Mouse (Mus musculus): ENCODE data around the gene Suclg1. TPM values are rescaled to one million over a fixed set of nuclear protein-coding genes. Genes with fewer than 3 reads are reported as not detected.

Suclg1 gene
- total RNA-seq (2017) = 87.5 and 107 TPM in 2 replicates

DNA sequence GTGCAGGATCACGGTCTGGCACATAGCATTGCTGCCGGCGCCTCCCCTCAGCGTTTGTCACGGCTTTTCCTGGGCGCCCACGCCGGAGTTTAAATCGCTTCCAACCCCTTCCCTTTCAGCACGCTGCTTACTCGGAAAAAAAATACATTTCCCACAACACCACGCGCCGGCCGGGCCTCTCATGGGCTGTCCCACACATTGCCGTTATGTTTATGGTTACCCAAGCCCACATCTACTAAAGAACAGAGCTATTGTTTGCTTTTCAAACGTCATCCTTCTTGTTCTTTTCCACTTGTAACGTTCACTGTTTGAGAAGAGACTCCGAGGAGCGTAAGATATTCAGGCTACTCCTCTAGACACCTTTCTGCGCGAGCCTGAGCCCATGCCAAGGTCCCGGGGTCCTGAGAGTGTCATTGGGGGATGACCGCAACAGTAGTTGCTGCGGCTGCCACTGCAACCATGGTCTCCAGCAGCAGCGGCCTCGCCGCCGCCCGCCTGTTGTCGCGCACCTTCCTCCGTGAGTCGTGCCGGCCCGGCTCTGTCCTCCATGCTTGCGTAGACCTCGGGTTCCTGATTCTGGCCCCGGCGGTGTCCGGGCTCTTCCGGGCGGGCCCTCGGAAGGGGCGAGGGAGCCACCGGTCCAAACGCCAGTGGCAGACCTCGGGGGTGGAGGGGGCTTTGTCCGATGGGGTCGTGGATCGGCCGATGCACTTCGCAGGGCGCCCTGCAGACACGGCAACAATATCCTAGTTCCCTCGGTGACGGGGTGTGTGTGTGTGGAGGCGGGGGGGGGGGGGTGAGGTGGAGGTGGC lies at the start of gene Suclg1:
TSS of gene Suclg1 (plus strand) at position 146 of the 812 bp plus-strand sequence.
- ATAC-seq (replicated peaks in 1 of 2; ENCODE audit: insufficient read depth in 1 of 2, low FRiP score in 2 of 2, low TSS enrichment in 1 of 2, low read depth in 1 of 2, poor library complexity in 2 of 2, severe bottlenecking in 2 of 2) = peak; percentile 93 to 95

- ATAC-seq (replicated peaks in 1 of 2; ENCODE audit: insufficient read depth in 1 of 2, low FRiP score in 2 of 2, low TSS enrichment in 1 of 2, low read depth in 1 of 2, poor library complexity in 2 of 2, severe bottlenecking in 2 of 2) = no peak
Observed at GRCm38 (mm10) chr6:73203724-73204123, 44.5 kb upstream of the Suclg1 start.

DNA sequence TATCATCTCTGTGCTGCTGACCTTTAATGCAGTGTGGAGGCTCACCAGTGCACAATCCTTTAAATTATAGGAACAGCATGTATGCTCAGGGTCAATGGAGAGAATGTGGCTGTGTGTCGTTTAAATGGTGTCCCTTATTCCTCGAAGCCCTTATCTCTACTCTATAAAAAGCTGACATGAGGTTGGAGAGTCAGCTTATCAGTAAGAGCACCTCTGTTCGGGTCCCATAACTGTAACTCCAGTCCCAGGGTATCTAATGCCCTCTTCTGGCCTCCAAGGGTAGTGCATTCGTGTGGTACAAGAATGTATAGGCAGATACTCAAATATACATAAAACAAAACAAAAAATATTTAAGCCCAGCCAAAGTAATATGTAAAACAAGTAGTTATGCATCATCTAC lies 43.2 kb upstream of the Suclg1 start:
- no peak for ATAC-seq (replicated peaks in 1 of 2; ENCODE audit: insufficient read depth in 1 of 2, low FRiP score in 2 of 2, low TSS enrichment in 1 of 2, low read depth in 1 of 2, poor library complexity in 2 of 2, severe bottlenecking in 2 of 2)

GRCm38 (mm10) chr6:73209598-73209997 lies 38.6 kb upstream of the Suclg1 start:
- no peak for ATAC-seq (replicated peaks in 1 of 2; ENCODE audit: insufficient read depth in 1 of 2, low FRiP score in 2 of 2, low TSS enrichment in 1 of 2, low read depth in 1 of 2, poor library complexity in 2 of 2, severe bottlenecking in 2 of 2)

- peak; percentile 99 to 100 for ATAC-seq (replicated peaks in 1 of 2; ENCODE audit: insufficient read depth in 1 of 2, low FRiP score in 2 of 2, low TSS enrichment in 1 of 2, low read depth in 1 of 2, poor library complexity in 2 of 2, severe bottlenecking in 2 of 2)
Observed at GRCm38 (mm10) chr6:73210445-73210972, 37.7 kb upstream of the Suclg1 start.

- peak in 1 of 2 experiments; percentile 20 for ATAC-seq (replicated peaks in 1 of 2; ENCODE audit: insufficient read depth in 1 of 2, low FRiP score in 2 of 2, low TSS enrichment in 1 of 2, low read depth in 1 of 2, poor library complexity in 2 of 2, severe bottlenecking in 2 of 2)
Observed at GRCm38 (mm10) chr6:73211036-73211435, 37.1 kb upstream of the Suclg1 start.

- ATAC-seq (replicated peaks in 1 of 2; ENCODE audit: insufficient read depth in 1 of 2, low FRiP score in 2 of 2, low TSS enrichment in 1 of 2, low read depth in 1 of 2, poor library complexity in 2 of 2, severe bottlenecking in 2 of 2) = no peak
Observed at GRCm38 (mm10) chr6:73211602-73212001, 36.6 kb upstream of the Suclg1 start.

GRCm38 (mm10) chr6:73221189-73221957 lies 26.8 kb upstream of the Suclg1 start, which contains the start of gene Dnah6:
TSS of gene Dnah6 (minus strand) at chr6:73221651.
- peak; percentile 98 to 99 for ATAC-seq (replicated peaks in 1 of 2; ENCODE audit: insufficient read depth in 1 of 2, low FRiP score in 2 of 2, low TSS enrichment in 1 of 2, low read depth in 1 of 2, poor library complexity in 2 of 2, severe bottlenecking in 2 of 2)

DNA sequence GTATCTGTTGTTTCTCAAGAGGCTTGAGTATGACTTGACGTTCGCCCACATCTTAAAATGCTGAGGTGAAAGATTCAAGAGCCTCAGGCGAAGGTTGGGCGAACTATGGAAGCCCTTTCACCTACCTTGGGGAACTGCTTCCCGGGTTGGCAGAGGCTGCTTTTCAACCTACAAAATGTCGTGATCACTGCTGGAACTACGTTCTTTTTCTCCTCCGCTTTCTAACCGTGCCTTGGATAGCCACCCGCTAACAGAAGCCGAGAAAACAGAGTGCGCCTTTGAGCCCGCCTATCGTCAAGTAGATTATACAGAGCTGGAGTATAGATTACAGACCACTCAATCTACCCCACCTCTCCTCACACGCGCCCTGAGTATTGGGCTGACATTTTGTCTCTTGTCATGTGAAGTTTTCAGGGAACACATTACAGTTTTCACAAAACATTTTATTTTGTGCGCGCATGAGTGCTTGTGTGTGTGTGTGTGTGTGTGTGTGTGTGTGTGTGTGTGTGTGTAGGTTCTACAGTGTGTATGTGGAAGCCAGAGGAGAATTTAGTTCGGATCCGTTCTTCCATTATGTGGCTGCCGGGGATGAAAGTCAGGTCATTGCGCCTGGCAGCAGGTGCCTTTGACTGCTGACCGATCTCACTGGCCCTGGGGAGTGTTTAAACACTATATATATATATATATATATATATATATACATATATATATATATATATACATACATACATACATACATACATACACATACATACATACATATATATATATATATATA lies 26.0 kb upstream of the Suclg1 start:
- peak; percentile 44 to 56 for ATAC-seq (replicated peaks in 1 of 2; ENCODE audit: insufficient read depth in 1 of 2, low FRiP score in 2 of 2, low TSS enrichment in 1 of 2, low read depth in 1 of 2, poor library complexity in 2 of 2, severe bottlenecking in 2 of 2)

DNA sequence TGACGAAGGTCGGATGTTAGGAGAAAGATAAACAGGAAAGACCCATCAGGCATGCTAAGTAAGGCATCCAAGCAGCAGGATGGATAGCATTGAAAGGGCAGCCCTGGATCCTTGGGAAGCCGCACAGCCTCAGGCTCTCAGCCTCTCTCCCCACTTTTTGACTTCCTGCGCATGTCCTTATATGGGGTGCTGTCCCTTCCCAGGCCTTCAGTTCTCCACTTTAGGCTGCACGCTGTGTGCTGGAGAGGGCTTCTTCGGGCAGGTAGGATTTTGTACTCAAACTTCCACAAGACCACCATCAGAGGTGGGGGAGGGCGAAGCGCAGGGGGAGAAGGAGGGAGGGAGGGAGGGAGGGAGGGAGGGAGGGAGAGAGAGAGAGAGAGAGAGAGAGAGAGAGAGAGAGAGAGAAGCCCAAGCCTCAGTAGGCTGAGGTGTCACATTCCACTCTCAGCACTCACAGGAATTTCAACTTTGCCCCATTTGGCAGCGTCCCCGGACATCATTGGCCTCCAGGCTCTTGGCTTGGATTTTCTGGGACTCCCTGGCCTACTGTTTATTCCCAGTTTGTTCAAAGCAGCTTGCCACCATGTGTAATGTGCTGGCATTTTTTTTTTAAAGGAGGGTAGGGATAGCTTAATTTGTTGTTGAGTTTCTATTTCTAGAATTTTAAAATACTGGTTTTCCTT lies 25.2 kb upstream of the Suclg1 start:
- no peak for ATAC-seq (replicated peaks in 1 of 2; ENCODE audit: insufficient read depth in 1 of 2, low FRiP score in 2 of 2, low TSS enrichment in 1 of 2, low read depth in 1 of 2, poor library complexity in 2 of 2, severe bottlenecking in 2 of 2)

- ATAC-seq (replicated peaks in 1 of 2; ENCODE audit: insufficient read depth in 1 of 2, low FRiP score in 2 of 2, low TSS enrichment in 1 of 2, low read depth in 1 of 2, poor library complexity in 2 of 2, severe bottlenecking in 2 of 2) = no peak
Observed at GRCm38 (mm10) chr6:73227376-73228158, 20.6 kb upstream of the Suclg1 start.

DNA sequence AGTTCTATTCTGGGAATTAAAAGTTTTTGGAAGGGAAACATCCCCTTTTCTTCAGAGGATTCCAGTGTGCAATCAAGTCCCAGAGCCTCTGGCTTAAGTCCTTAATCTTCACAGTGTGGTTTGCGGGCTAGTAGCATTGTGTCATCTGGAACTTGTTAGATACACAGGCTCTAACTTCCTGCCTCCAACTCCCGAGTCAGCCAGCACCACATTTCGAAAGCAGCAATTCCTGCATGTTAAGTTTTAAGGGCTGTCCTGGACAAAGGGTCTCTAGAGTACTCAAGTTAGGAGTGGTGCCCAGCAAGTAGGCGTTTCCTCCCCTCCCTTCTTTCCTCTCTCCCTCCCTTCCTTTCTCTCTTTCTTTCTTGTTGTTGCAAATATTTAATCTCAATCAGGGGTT lies 19.8 kb upstream of the Suclg1 start:
- peak; percentile 75 to 86; a peak in 3 of 4 replicates for ATAC-seq (replicated peaks in 1 of 2; ENCODE audit: insufficient read depth in 1 of 2, low FRiP score in 2 of 2, low TSS enrichment in 1 of 2, low read depth in 1 of 2, poor library complexity in 2 of 2, severe bottlenecking in 2 of 2)

DNA sequence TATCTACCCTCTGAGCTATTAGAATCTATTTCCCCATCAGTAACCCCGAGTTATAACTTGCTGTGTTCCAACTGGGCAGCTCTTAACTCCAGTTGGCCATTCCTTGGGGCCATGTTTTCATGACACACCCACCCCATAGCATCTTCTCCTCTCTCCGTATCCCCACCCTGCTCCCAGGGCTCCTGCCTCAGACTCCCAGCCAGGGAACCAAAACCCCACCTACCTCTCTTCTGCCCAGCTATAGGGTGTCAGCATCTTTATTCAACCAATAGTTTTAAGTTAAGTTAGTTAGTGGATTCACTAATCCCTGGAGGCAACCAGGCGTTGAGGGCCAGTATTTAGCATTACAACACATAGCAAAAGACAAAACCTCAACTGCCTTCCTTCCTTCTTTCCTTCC lies 19.3 kb upstream of the Suclg1 start:
- ATAC-seq (replicated peaks in 1 of 2; ENCODE audit: insufficient read depth in 1 of 2, low FRiP score in 2 of 2, low TSS enrichment in 1 of 2, low read depth in 1 of 2, poor library complexity in 2 of 2, severe bottlenecking in 2 of 2) = no peak

GRCm38 (mm10) chr6:73232152-73232584 lies 16.0 kb upstream of the Suclg1 start:
- ATAC-seq (replicated peaks in 1 of 2; ENCODE audit: insufficient read depth in 1 of 2, low FRiP score in 2 of 2, low TSS enrichment in 1 of 2, low read depth in 1 of 2, poor library complexity in 2 of 2, severe bottlenecking in 2 of 2) = no peak

DNA sequence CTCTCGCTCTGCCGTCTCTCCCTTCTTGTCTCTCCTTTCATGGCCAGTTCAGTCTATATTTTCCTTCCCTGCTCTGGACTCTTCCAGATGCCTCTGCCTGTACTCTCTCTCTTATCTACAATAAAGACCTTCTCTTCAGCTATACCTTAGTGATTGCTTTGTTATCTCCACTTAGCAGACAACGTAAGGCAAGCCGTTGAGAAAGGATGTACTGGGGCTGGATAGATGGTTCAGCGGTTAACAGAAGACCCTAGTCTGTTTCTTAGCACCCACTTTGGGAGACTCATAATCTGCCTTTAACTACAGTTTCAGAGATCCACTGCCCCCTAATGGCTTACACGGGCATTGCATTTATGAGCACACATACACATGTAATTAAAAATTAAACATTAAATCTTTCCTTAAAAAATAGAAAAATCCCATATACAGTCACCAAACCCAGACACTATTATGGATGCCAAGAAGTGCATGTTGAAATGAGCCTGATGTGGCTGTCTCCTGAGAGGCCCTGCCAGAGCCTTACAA lies 14.9 kb upstream of the Suclg1 start:
- ATAC-seq (replicated peaks in 1 of 2; ENCODE audit: insufficient read depth in 1 of 2, low FRiP score in 2 of 2, low TSS enrichment in 1 of 2, low read depth in 1 of 2, poor library complexity in 2 of 2, severe bottlenecking in 2 of 2) = no peak; a peak in 1 of 4 replicates

DNA sequence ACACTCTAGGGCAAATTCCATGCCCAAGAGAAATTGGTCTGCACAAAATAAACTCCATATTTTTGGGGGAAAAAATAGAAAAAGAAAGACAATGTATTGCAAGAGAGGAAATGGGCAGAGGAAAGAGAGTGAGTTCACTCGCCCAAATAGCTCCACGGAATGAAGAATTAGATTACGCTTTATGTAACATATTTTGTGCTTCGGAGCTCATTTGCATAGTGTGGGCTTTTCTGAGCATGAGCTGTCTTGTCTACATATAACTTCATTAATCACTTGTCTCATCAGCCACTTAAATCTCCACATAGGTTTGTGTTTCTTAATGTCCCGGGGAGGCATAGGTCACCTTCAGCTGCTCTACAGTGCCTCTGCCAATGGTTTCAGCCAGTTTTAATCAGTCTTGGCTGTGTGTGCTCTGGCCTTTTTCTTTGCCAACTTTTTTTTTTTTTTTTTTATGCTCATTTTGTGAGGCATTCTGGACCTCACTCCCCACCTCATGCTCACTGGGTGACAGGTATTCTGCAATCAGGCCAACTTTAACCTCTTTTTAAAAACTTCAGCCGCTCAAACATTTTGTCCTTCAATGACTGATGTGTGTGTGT lies 13.8 kb upstream of the Suclg1 start:
- no peak for ATAC-seq (replicated peaks in 1 of 2; ENCODE audit: insufficient read depth in 1 of 2, low FRiP score in 2 of 2, low TSS enrichment in 1 of 2, low read depth in 1 of 2, poor library complexity in 2 of 2, severe bottlenecking in 2 of 2)
